Mouse (Mus musculus) neural tube, embryonic 15.5 days (tissue): ENCODE measurements at regions not wholly inside any gene's neighbourhood (a gene's known extent, or its start where the extent isn't known, plus 50 kb on each side); places are given as distances from the start of the nearest gene placed in this dataset.

ENCODE experiments used
- ATAC-seq: fragments of 200-750 bp; cut with Nextera tagmentation; 2 replicates; pipeline ENCODE4 v1.8.0; 2017; ENCODE audit warnings: mild to moderate bottlenecking, moderate TSS enrichment, moderate library complexity; ENCODE audit not compliant: low FRiP score
- H3K27ac ChIP-seq: fragments of 300-500 bp; sonication (generic); replicated peaks from 2 replicates; pipeline ENCODE4 v1.5.1; 2015; ENCODE audit warnings: mild to moderate bottlenecking, inconsistent platforms
- H3K27me3 ChIP-seq: fragments of 300-500 bp; sonication (generic); replicated peaks from 2 replicates; pipeline ENCODE4 v1.6.1; 2015; ENCODE audit warnings: inconsistent platforms
- H3K36me3 ChIP-seq: fragments of 300-500 bp; sonication (generic); 2 replicates; pipeline ENCODE4 v1.6.1; 2015; ENCODE audit warnings: inconsistent platforms
- H3K4me1 ChIP-seq: fragments of 300-500 bp; sonication (generic); 2 replicates; pipeline ENCODE4 v1.6.1; 2015; ENCODE audit warnings: inconsistent platforms
- H3K4me2 ChIP-seq: fragments of 300-500 bp; sonication (generic); 2 replicates; pipeline ENCODE4 v1.6.1; 2015; ENCODE audit warnings: inconsistent platforms, mild to moderate bottlenecking, moderate library complexity
- H3K4me3 ChIP-seq: fragments of 300-500 bp; sonication (generic); replicated peaks from 2 replicates; pipeline ENCODE4 v1.5.1; 2015; ENCODE audit warnings: mild to moderate bottlenecking, inconsistent platforms
- H3K9ac ChIP-seq: fragments of 300-500 bp; sonication (generic); replicated peaks from 2 replicates; pipeline ENCODE4 v1.6.1; 2015; ENCODE audit warnings: mild to moderate bottlenecking, inconsistent platforms
- H3K9me3 ChIP-seq: fragments of 300-500 bp; sonication (generic); replicated peaks from 2 replicates; pipeline ENCODE4 v1.6.1; 2016; ENCODE audit warnings: inconsistent platforms
- WGBS: fragments of 180-500 bp; shearing (Covaris S2); methylation state at CpG from one replicate; pipeline ENCODE4 v1.1.7; 2015; ENCODE audit warnings: mixed read lengths; 5-methylcytosine and 5-hydroxymethylcytosine counted together

DNA sequence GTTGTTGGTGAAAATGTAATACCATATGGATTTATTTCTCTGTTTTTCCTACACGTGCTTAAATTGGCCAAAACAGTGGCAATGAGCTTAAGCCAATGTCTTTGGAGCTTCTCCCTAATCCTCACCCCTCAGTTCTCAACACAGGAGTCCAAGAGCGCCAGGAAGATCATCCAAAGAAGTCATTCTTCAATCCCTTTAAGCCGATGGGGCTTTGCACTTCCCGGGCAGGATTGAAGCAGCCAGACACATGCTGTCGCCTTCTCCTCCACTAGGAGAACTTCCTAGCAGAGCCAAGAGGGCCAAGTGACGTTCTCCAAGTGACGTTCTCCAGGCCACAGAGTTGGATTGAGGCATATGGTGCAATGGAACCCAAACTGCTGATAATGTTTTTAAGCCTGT, 286.3 kb upstream of the Actbl2 start:
- no peak overlapping the region for H3K4me3 ChIP-seq
- ATAC-seq, result peak; percentile 50; the same call in 1 of the 2 replicates
- H3K9ac ChIP-seq, result no peak overlapping the region
- H3K4me1 ChIP-seq, result no peaks in the 10 kb centered on the region
- no peaks in the 10 kb centered on the region for H3K9me3 ChIP-seq
- no peaks in the 10 kb centered on the region for H3K36me3 ChIP-seq
- no peaks in the 10 kb centered on the region for H3K27me3 ChIP-seq
- H3K27ac ChIP-seq, result no peak overlapping the region
- H3K4me2 ChIP-seq, result no peak overlapping the region
- WGBS, result 63% methylated on average over 7 of the region's 7 CpGs

DNA sequence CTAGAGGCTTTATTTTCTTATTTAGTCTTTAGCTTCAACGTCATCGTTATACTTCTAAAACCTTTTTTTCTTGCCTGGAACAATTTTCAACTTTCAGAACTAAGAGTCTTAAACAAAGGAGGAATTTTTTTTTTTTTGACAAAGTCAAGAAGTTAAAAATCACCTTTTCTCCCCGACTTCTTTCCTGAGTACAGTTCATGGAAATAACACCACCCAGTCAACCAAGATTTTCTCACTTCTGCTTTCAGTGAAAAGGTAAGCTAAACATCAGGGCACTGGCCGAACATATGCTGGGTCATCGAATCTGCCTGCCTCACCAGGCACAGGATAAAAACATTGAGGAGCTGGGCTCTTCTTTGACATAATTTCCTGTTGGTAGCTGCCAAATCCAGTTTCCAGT, 277.4 kb upstream of the Actbl2 start:
- Histone ChIP-seq H3K27ac (no peak overlapping the region), H3K4me2 (no peak overlapping the region)
- 89% methylated on average over 5 of the region's 5 CpGs for WGBS

GRCm38 (mm10) chr13:110978022-110978421, 276.8 kb upstream of the Actbl2 start:
- H3K4me1 ChIP-seq, result no peaks in the 10 kb centered on the region
- no peak overlapping the region for H3K4me3 ChIP-seq
- H3K36me3 ChIP-seq, result no peaks in the 10 kb centered on the region
- WGBS, result 90% methylated on average over 3 of the region's 3 CpGs
- no peak for ATAC-seq
- no peak overlapping the region for H3K9ac ChIP-seq
- no peaks in the 10 kb centered on the region for H3K9me3 ChIP-seq
- H3K27me3 ChIP-seq, result no peaks in the 10 kb centered on the region
- H3K4me2 ChIP-seq, result no peak overlapping the region
- H3K27ac ChIP-seq, result no peak overlapping the region

More for the DNA sequence above, 277.4 kb upstream of the Actbl2 start:
- no peaks in the 10 kb centered on the region for H3K36me3 ChIP-seq
- H3K9me3 ChIP-seq, result no peaks in the 10 kb centered on the region
- no peak overlapping the region for H3K9ac ChIP-seq
- no peaks in the 10 kb centered on the region for H3K4me1 ChIP-seq
- no peaks in the 10 kb centered on the region for H3K27me3 ChIP-seq
- no peak for ATAC-seq
- H3K4me3 ChIP-seq, result no peak overlapping the region

DNA sequence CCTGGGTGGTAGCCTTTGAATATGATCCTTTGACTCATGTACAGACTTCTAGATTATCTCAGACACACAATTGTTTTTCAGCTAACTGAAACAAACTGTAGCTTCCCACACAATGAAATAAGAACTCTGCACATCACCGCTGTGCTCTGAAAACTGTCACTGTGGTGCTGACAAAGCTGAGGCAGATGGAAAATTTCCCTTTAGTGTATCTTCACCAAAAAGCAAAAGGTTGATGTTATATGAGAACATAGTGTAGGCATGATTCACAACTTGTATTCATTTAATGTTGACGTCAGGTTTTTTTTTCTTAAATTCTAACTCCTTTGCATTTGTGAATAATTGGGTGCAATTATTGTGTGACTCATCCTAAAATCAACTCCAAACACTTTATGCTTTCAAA, 264.1 kb upstream of the Actbl2 start:
- no peak overlapping the region for H3K27ac ChIP-seq
- no peak overlapping the region for H3K4me2 ChIP-seq
- no peaks in the 10 kb centered on the region for H3K27me3 ChIP-seq
- no peak overlapping the region for H3K9ac ChIP-seq
- no peaks in the 10 kb centered on the region for H3K4me1 ChIP-seq
- no peak for ATAC-seq
- no peak overlapping the region for H3K4me3 ChIP-seq
- H3K9me3 ChIP-seq, result no peaks in the 10 kb centered on the region
- WGBS, result 91% methylated on average over 2 of the region's 2 CpGs
- H3K36me3 ChIP-seq, result no peaks in the 10 kb centered on the region

DNA sequence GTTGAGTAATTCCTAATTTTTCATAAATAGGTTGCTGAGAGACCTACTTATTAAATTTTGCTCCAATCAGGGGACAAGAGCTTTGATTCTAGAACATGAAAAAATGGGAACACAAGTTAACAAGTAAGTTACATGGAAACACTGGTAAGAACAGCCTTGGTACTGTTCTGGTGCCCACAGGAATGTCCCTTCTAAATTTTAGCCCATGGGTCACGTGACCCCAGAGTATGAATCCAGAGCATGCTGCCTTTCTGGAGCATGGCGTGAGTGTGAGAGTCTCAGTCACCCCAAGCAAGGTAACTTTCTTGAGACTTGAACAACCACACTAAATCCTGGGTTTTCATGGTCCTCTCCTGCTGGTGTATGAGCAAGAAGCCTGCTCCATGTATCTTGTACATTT, 263.7 kb upstream of the Actbl2 start:
- H3K9me3 ChIP-seq, result no peaks in the 10 kb centered on the region
- no peak overlapping the region for H3K4me2 ChIP-seq
- H3K36me3 ChIP-seq, result no peaks in the 10 kb centered on the region
- H3K4me3 ChIP-seq, result no peak overlapping the region
- H3K27me3 ChIP-seq, result no peaks in the 10 kb centered on the region
- ATAC-seq, result no peak
- H3K4me1 ChIP-seq, result no peaks in the 10 kb centered on the region
- no peak overlapping the region for H3K27ac ChIP-seq
- WGBS, result 87% methylated on average over 2 of the region's 2 CpGs
- no peak overlapping the region for H3K9ac ChIP-seq

GRCm38 (mm10) chr13:110994596-110994995, 260.2 kb upstream of the Actbl2 start:
- H3K9ac ChIP-seq, result no peak overlapping the region
- ATAC-seq, result no peak
- no peak overlapping the region for H3K27ac ChIP-seq
- no peaks in the 10 kb centered on the region for H3K36me3 ChIP-seq
- H3K4me3 ChIP-seq, result no peak overlapping the region
- no peak overlapping the region for H3K4me2 ChIP-seq
- 88% methylated on average over 3 of the region's 3 CpGs for WGBS
- H3K4me1 ChIP-seq, result no peaks in the 10 kb centered on the region
- no peaks in the 10 kb centered on the region for H3K9me3 ChIP-seq
- H3K27me3 ChIP-seq, result no peaks in the 10 kb centered on the region

DNA sequence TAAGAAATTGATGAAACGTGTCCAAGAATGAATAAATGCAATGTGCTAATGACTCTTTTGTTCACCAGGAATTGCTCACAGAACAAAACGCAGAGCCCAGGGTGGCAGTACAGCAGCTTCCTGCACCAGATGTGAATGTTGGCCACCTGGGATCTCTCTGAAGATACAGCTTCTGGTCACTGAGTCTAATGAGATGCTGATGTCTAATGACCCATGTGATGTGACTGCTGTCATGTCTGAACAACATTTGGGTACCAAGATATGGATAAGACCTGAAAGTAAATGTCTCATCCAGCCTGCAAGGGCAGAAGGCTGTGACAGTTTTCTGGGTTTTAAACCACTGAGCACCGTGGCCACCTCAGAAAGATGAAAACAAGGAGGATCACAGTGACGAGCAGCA, 252.1 kb upstream of the Actbl2 start:
- no peak overlapping the region for H3K4me2 ChIP-seq
- H3K9ac ChIP-seq, result no peak overlapping the region
- H3K27ac ChIP-seq, result no peak overlapping the region
- H3K9me3 ChIP-seq, result no peaks in the 10 kb centered on the region
- H3K27me3 ChIP-seq, result no peaks in the 10 kb centered on the region
- no peak for ATAC-seq
- H3K4me3 ChIP-seq, result no peak overlapping the region
- H3K36me3 ChIP-seq, result no peaks in the 10 kb centered on the region
- 56% methylated on average over 4 of the region's 4 CpGs for WGBS
- no peaks in the 10 kb centered on the region for H3K4me1 ChIP-seq

DNA sequence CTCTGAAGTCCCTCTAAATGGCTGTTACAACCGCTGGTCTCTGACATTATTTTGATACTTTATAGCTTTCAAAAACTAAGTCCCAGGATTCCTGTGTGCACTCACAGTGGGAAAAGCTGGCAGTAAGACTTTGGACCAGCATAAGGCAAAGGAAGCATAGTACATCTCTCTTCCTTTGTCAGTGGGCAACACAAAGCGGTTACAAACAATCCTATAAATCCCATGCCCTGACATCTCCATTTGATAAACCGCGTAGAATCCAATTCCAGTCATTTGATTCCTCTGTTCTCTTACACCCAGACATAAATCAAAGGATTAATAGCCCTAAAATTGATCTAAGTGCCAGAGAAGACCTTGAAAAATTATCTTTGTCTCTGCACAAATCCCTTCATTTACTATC, 240.7 kb upstream of the Actbl2 start:
- no peak overlapping the region for H3K4me3 ChIP-seq
- H3K27me3 ChIP-seq, result no peaks in the 10 kb centered on the region
- H3K4me1 ChIP-seq, result no peaks in the 10 kb centered on the region
- H3K9ac ChIP-seq, result no peak overlapping the region
- no peak overlapping the region for H3K27ac ChIP-seq
- H3K36me3 ChIP-seq, result no peaks in the 10 kb centered on the region
- H3K9me3 ChIP-seq, result no peaks in the 10 kb centered on the region
- no peak for ATAC-seq
- 12% methylated on average over 4 of the region's 4 CpGs for WGBS
- H3K4me2 ChIP-seq, result no peak overlapping the region

- Histone ChIP-seq H3K27ac (no peak overlapping the region), H3K9me3 (no peaks in the 10 kb centered on the region), H3K36me3 (no peaks in the 10 kb centered on the region), H3K27me3 (no peaks in the 10 kb centered on the region), H3K4me2 (no peak overlapping the region), H3K4me3 (no peak overlapping the region), H3K4me1 (no peaks in the 10 kb centered on the region), H3K9ac (no peak overlapping the region)
- no peak for ATAC-seq
- WGBS, result 66% methylated on average over 2 of the region's 2 CpGs
Observed at GRCm38 (mm10) chr13:111030111-111030510, 224.7 kb upstream of the Actbl2 start.

DNA sequence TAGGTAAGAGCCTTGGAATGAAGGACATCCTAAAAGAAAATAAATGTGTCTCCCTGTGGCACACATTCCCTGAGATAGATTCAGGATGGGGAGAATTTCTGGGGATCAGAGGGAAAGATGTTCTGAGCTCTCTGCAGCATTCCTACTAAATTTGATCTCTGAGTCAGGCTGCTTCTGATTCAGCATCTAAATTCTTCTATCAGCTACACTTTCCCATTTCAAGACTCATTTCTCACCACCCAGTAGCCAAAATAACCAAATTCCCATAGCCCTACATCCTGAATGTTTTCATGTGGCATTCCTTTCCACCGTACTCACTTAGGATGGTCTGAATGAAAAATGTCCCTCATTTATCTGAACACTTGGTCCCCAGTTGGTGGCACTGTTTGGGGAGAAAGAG, 223.2 kb upstream of the Actbl2 start:
- Histone ChIP-seq H3K4me3 (no peak overlapping the region), H3K27ac (no peak overlapping the region), H3K4me1 (no peaks in the 10 kb centered on the region), H3K36me3 (no peaks in the 10 kb centered on the region), H3K27me3 (no peaks in the 10 kb centered on the region), H3K9me3 (no peaks in the 10 kb centered on the region), H3K4me2 (no peak overlapping the region), H3K9ac (no peak overlapping the region)
- no peak for ATAC-seq
- 59% methylated on average over 1 of the region's 1 CpGs for WGBS

DNA sequence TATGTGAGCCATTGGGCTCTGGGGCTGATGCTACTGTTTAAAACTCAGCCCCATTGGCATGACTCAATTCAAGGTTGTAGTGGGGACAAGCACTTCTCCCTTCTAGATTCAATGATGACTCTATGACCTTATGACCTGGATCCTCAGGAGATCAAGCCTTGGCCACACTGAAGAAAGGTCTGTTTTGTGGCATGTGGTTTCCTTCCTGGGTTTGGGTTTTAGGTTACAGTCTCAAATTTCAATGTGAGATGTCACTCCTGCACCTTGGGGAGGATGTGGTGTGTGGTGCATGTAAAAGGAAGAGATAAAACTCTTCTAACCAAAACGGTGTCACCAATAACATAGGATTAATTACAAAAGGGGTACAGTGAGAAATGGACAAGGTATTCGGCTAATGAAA, 211.2 kb upstream of the Actbl2 start:
- no peak overlapping the region for H3K4me3 ChIP-seq
- no peak overlapping the region for H3K27ac ChIP-seq
- H3K27me3 ChIP-seq, result no peaks in the 10 kb centered on the region
- no peaks in the 10 kb centered on the region for H3K9me3 ChIP-seq
- H3K4me1 ChIP-seq, result peaks cover 4% of the 10 kb centered on the region; the same call in 1 of the 2 replicates
- H3K36me3 ChIP-seq, result no peaks in the 10 kb centered on the region
- no peak for ATAC-seq
- no peak overlapping the region for H3K9ac ChIP-seq
- no peak overlapping the region for H3K4me2 ChIP-seq
- WGBS, result 72% methylated on average over 2 of the region's 2 CpGs

GRCm38 (mm10) chr13:111044328-111045002, 210.3 kb upstream of the Actbl2 start:
- no peak for ATAC-seq
- no peak overlapping the region for H3K9ac ChIP-seq
- H3K4me3 ChIP-seq, result no peak overlapping the region
- 55% methylated on average over 10 of the region's 10 CpGs for WGBS
- no peak overlapping the region for H3K4me2 ChIP-seq
- H3K27ac ChIP-seq, result no peak overlapping the region
- no peaks in the 10 kb centered on the region for H3K27me3 ChIP-seq
- no peaks in the 10 kb centered on the region for H3K9me3 ChIP-seq
- peaks cover 4% of the 10 kb centered on the region; the same call in 1 of the 2 replicates for H3K4me1 ChIP-seq
- no peaks in the 10 kb centered on the region for H3K36me3 ChIP-seq
